Mouse (Mus musculus): ENCODE measurements around the gene Gsta4. TPM values are rescaled to one million over a fixed set of nuclear protein-coding genes. Genes with fewer than 3 reads are reported as not detected.

Gene Gsta4
- 18.0 and 18.9 TPM in 2 replicates for polyA plus RNA-seq (2015; fragmentation: Nextera tagmentation; extraction: Ambion mirVana)

DNA sequence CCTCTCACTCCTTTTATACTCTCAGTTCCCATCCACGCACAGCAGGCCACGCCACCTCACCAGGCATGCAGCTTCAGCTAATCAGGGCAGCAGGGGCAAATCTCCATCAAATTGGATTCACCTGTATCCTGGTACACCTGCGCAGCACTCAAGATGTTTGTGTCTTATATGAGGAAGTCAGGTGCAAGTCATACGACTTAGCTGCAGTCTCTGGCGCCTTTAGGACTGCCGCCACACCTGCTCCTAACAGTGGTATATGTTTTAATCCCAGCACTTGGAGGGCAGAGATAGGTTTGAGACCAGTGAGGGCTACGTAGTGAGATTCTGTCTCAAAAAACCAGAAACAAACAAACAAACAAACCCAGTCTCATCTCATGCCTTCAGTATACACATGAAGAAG is at the start of gene Gsta4:
Gene Gsta4, plus strand, starts transcription at position 301 of the 400 bp plus-strand sequence.

DNA sequence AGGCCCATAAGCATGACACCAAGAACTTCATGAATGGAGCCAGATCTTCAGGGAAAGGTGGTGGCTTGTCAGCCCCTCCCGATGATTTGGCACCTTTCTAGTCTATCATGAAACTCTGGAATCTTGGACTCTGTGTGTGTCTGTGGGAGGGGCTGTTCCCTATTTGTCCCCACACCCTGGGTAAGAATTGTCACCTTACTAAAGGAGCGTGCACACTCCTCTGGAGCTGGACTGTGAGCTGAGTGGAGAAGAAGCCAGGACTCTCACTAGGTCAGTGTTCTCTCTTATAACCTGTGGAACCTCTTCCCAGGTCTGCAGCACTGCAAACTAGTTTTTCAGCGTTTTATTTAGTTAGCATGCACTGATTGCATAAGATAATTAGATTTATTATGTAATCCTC is 47.9 kb downstream of the Gsta4 start, which contains the start of gene Gsta1:
Gene Gsta1, plus strand, starts transcription at position 196 of the 400 bp plus-strand sequence.

DNA sequence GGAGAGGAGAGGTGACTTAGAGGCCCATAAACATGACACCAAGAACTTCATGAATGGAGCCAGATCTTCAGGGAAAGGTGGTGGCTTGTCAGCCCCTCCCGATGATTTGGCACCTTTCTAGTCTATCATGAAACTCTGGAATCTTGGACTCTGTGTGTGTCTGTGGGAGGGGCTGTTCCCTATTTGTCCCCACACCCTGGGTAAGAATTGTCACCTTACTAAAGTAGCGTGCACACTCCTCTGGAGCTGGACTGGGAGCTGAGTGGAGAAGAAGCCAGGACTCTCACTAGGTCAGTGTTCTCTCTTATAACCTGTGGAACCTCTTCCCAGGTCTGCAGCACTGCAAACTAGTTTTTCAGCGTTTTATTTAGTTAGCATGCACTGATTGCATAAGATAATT is 74.3 kb downstream of the Gsta4 start, which contains the start of gene Gm3776:
Gene Gm3776, plus strand, starts transcription at position 216 of the 400 bp plus-strand sequence.

Other genes starting within 250 kb of the Gsta4 start
- gene Gcm1, start 130.8 kb upstream of the Gsta4 start, polyA plus RNA-seq (2015; fragmentation: Nextera tagmentation; extraction: Ambion mirVana): not detected in 2 replicates
- gene Fbxo9, start 73.7 kb upstream of the Gsta4 start, polyA plus RNA-seq (2015; fragmentation: Nextera tagmentation; extraction: Ambion mirVana): 67.9 and 76.3 TPM in 2 replicates
- 7.6 and 8.2 TPM in 2 replicates for gene Ick, start 73.6 kb upstream of the Gsta4 start, polyA plus RNA-seq (2015; fragmentation: Nextera tagmentation; extraction: Ambion mirVana)
- not detected in 2 replicates for gene Gsta1, start 47.9 kb downstream of the Gsta4 start, polyA plus RNA-seq (2015; fragmentation: Nextera tagmentation; extraction: Ambion mirVana)
- not detected in 2 replicates for gene Gm3776, start 74.4 kb downstream of the Gsta4 start, polyA plus RNA-seq (2015; fragmentation: Nextera tagmentation; extraction: Ambion mirVana)
- not detected in 2 replicates for gene Gm10639, start 107.1 kb downstream of the Gsta4 start, polyA plus RNA-seq (2015; fragmentation: Nextera tagmentation; extraction: Ambion mirVana)
- gene Omt2a, start 132.0 kb downstream of the Gsta4 start, polyA plus RNA-seq (2015; fragmentation: Nextera tagmentation; extraction: Ambion mirVana): not detected in 2 replicates
- gene Omt2b, start 144.8 kb downstream of the Gsta4 start, polyA plus RNA-seq (2015; fragmentation: Nextera tagmentation; extraction: Ambion mirVana): not detected in 2 replicates
- gene Gsta2, start 173.0 kb downstream of the Gsta4 start, polyA plus RNA-seq (2015; fragmentation: Nextera tagmentation; extraction: Ambion mirVana): not detected in 2 replicates
- gene Dppa5a, start 185.4 kb downstream of the Gsta4 start, polyA plus RNA-seq (2015; fragmentation: Nextera tagmentation; extraction: Ambion mirVana): not detected in 2 replicates
- gene Ooep, start 196.0 kb downstream of the Gsta4 start, polyA plus RNA-seq (2015; fragmentation: Nextera tagmentation; extraction: Ambion mirVana): 0.16 and 0.28 TPM in 2 replicates
- 0.07 TPM in 1 of 2 replicates, not detected in the other for gene Ddx43, start 213.0 kb downstream of the Gsta4 start, polyA plus RNA-seq (2015; fragmentation: Nextera tagmentation; extraction: Ambion mirVana)